Mouse (Mus musculus): ENCODE results near the gene Phkg2.
"Not testable (repeated sequence)": the region's sequence is repeated elsewhere in the genome, so short reads cannot be mapped to it uniquely, and the experiment has no call there.

The Phkg2 gene

DNA sequence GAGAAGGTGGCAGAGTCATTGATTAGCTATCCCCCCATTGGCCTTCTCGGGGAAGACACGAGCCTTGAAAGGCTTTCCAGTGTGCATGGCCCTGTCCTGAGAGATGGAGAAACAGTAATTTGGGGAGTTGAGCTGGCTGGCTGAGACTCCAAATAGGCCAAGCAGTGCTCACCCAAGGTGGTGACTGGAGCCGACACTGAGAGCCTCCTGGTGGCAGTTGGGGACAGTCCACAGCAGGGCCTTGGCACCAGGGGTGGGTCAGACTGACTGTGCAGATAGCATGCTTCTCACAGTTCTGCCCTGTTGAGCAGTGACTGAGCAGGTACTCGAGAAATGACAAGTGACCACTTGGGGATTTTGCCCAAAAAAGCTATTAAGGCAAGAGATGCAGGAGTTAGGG, 28.6 kb downstream of the Phkg2 start:
- in situ Hi-C loops (cut with MboI, MseI): no loop called here

GRCm38 (mm10) chr7:127602903-127603302, 29.8 kb downstream of the Phkg2 start:
- in situ Hi-C loops (cut with MboI, MseI): no loop called here

GRCm38 (mm10) chr7:127604256-127604655, 31.1 kb downstream of the Phkg2 start:
- in situ Hi-C loops (cut with MboI, MseI): no loop called here

DNA sequence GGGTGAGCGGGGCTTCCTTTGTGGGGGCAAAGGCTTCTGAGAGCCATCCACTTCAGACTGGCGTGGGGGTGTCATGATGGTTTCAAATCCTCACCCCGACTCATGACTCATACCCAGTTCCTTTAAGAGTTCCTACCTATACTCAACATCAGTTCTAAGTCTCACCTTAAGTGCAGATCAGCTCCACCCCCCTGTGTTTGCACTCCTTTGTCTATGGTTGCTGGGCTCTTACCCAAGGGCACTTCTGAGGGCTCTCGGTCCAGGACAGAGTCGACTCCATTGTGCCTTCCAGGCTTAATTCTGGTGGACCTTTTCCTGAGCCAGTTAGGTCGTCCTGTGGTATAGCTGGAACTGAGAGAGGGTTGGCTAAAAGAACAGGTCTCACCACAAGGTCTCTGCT, 34.0 kb downstream of the Phkg2 start:
- in situ Hi-C loops (cut with MboI, MseI): no loop called here

DNA sequence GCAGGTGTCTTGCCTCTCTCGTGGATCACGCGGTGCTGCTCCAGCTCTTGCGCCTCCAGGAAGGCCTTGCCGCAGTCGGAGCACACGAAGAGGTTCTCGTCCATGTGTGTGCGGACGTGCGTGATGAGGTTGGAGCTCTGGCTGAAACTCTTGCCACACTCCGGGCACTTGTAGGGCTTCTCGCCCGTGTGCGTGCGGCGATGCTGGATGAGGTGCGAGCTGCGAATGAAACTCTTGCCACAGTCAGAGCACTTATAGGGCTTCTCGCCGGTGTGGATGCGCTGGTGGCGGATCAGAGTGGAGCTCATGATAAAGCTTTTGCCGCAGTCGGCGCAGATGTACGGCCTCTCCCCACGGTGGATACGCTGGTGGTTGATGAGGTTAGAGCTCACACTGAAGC, 37.9 kb downstream of the Phkg2 start:
- in situ Hi-C loops (cut with MboI, MseI): loop anchor here in 1 of 2 experiments (5.0 kb wide), 1 partner anchor 41 kb away; no protein-coding TSS in a partner anchor

- in situ Hi-C loops (cut with MboI, MseI): loop anchor here in 1 of 2 experiments (5.0 kb wide), 1 partner anchor 41 kb away; no protein-coding TSS in a partner anchor
Measured at GRCm38 (mm10) chr7:127611561-127611960, 38.4 kb downstream of the Phkg2 start.

GRCm38 (mm10) chr7:127613501-127613900, 40.4 kb downstream of the Phkg2 start:
- in situ Hi-C loops (cut with MboI, MseI): loop anchor here in 1 of 2 experiments (5.0 kb wide), 1 partner anchor 39 kb away; no protein-coding TSS in a partner anchor

DNA sequence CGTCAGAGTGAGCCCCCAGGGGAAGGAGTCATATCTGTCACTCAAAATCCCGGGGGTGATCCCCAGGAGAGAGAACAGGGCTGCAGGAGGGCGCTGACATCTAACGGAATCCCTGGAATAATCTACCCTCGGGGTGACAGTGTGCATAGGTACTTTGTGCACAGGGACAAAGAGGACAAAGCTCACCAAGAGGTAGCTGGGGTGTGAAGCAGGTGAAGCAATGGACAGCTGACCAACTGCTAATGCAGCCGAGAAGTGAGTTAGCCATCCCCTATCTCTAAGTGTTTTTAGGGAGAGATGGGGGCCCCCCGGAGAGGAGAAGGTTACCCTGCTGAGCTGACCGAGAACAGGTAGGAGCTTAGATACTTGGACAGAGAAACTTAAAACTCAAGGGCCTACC, 41.0 kb downstream of the Phkg2 start:
- in situ Hi-C loops (cut with MboI, MseI): loop anchor here in 1 of 2 experiments (5.0 kb wide), 1 partner anchor 38 kb away; no protein-coding TSS in a partner anchor

GRCm38 (mm10) chr7:127614511-127614890, 41.4 kb downstream of the Phkg2 start:
- in situ Hi-C loops (cut with MboI, MseI): loop anchor here in 1 of 2 experiments (5.0 kb wide), 1 partner anchor 38 kb away; no protein-coding TSS in a partner anchor

GRCm38 (mm10) chr7:127614891-127615843, 42.0 kb downstream of the Phkg2 start, which contains the start of gene Zfp629:
Gene Zfp629 (minus strand): TSS chr7:127615797.
- in situ Hi-C loops (cut with MboI, MseI): loop anchor here in 1 of 2 experiments (5.0 kb wide), 1 partner anchor 37 kb away; no protein-coding TSS in a partner anchor

DNA sequence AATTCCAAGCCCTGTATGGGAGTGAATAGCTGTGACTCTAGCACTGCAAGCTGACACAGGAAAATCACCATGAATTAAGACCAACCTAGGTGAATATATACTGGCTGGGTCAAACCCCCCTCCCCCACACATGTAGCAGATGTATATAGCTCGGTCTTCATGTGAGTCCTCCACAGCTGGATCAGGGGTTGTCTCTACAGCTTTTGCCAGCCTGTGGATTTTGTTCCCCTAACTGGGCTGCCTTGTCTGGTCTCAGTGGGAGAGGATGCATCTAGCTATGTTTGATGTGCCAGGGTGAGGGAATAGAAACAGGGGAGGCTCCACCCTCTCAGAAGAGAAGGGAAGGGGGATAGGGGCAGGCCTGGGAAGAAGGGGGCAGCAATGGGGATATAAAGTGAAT, 43.2 kb downstream of the Phkg2 start:
- in situ Hi-C loops (cut with MboI, MseI): no loop called here

DNA sequence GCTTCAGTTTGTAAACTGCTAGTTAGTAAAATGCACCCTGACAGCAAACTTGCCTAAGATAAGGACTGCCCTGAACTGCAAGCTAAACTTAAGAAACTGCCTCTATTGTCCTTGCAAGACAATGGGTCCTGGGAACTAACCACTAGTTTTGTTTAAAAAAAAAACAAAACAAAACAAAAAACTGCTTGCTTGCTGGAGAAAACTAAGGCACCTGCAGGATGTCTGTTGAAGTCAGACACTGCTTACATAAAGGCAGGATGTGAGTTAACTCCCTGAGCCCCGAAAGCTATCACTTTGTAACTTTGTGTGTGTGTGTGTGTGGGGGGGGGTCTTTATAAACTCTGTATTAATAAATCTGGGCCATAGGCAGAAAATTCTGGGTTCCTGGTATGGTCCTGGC, 43.7 kb downstream of the Phkg2 start:
- in situ Hi-C loops (cut with MboI, MseI): no loop called here

DNA sequence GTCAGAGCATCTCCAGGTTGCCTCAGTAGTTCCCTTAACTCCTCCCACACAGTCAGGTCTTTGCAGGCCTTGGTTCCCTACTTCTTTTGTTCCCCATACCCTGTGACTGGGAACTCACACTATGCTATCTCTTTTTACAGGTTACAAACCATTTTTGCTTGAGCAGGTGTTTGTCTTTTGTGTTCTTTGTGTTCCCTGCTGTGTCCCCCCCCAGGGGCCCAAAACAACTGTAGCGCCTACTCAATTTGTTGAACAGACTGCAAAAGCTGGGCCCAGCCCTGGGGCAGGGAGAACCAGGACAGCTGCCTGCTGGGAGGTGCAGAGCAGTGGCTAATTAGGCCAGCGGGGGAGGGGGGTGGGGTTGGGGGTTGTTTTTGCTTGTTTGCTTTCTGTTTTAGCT, 44.8 kb downstream of the Phkg2 start:
- in situ Hi-C loops (cut with MboI, MseI): no loop called here

GRCm38 (mm10) chr7:127618402-127618801, 45.3 kb downstream of the Phkg2 start:
- in situ Hi-C loops (cut with MboI, MseI): not testable (repeated sequence)

DNA sequence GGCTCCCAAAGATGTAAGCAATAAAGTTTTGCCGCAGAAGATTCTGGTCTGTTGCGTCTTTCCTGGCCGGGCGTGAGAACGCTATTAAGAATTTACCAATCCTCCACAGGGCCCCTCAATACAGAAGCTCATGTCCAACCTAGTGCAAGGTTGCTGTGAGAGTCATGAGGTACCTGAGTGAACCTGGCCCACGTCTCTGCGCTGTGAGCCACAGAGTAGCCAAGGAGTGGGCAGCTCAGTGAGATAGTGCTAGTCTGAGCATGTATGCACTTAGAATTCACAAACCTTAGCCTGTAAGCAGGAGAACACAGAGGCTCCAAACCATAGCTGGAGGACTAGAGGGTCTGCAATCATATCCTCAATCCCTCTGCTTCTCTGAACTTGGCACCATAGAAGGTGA, 52.9 kb downstream of the Phkg2 start:
- in situ Hi-C loops (cut with MboI, MseI): no loop called here

GRCm38 (mm10) chr7:127626471-127626870, 53.3 kb downstream of the Phkg2 start:
- in situ Hi-C loops (cut with MboI, MseI): no loop called here

- in situ Hi-C loops (cut with MboI, MseI): no loop called here
Measured at GRCm38 (mm10) chr7:127628646-127629045, 55.5 kb downstream of the Phkg2 start.

DNA sequence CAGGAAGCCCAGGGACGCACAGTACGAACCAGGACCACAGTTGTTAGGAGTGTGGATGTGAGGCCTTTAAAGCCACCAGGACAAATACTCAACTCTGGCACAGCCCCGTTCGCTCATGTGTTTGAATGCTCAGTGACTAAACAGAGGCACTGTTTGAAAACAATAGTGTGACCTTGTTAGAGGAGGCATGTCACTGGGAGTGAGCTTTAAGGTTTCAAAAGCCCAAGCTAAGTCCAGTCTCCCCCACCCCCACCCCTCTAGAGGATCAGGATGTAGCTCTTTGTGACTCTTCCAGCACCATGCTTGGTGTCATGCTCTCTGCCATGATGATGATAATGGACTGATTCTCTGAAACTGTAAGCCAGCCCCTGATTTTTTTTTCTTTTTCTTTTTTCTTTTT, 58.3 kb downstream of the Phkg2 start:
- in situ Hi-C loops (cut with MboI, MseI): no loop called here
